Mouse (Mus musculus) urinary bladder, adult 2 months (tissue): Measurements from ENCODE around the gene Ncapd2. TPM values are rescaled to one million over a fixed set of nuclear protein-coding genes. Genes with fewer than 3 reads are reported as not detected.

Source experiments
- DNase-seq: peaks from one replicate; pipeline ENCODE4 v3.0.0; 2022; ENCODE audit warnings: low spot score
- polyA plus RNA-seq: library from polyadenylated mRNA; depleted of rRNA; stranded (reverse); fragments of >200 nt; gene quantifications from 2 replicates; pipeline ENCODE4 v1.2.3, GENCODE M21; 2012

Gene Ncapd2
- polyA plus RNA-seq, 1 experiment = 17.3 TPM

- no peak for DNase-seq
Measured at GRCm38 (mm10) chr6:125213715-125214114, 22.2 kb upstream of the Ncapd2 start.

- DNase-seq = no peak
Measured at GRCm38 (mm10) chr6:125213129-125213528, 21.6 kb upstream of the Ncapd2 start.

GRCm38 (mm10) chr6:125212621-125213020, 21.1 kb upstream of the Ncapd2 start:
- DNase-seq = no peak

GRCm38 (mm10) chr6:125210436-125210835, 18.9 kb upstream of the Ncapd2 start:
- no peak for DNase-seq

GRCm38 (mm10) chr6:125197166-125197565, 5.7 kb upstream of the Ncapd2 start:
- no peak for DNase-seq

GRCm38 (mm10) chr6:125196301-125196700, 4.8 kb upstream of the Ncapd2 start:
- no peak for DNase-seq

GRCm38 (mm10) chr6:125195541-125196075, 4.1 kb upstream of the Ncapd2 start:
- DNase-seq = no peak

GRCm38 (mm10) chr6:125193390-125193789, 1.9 kb upstream of the Ncapd2 start:
- no peak for DNase-seq

GRCm38 (mm10) chr6:125192841-125193240, 1.3 kb upstream of the Ncapd2 start:
- DNase-seq = no peak

- DNase-seq = peak; percentile 73
Measured at GRCm38 (mm10) chr6:125192016-125192714, 664 bp upstream of the Ncapd2 start.

GRCm38 (mm10) chr6:125190816-125191215, 685 bp downstream of the Ncapd2 start:
- no peak for DNase-seq

GRCm38 (mm10) chr6:125186203-125186602, 5.3 kb downstream of the Ncapd2 start:
- DNase-seq = no peak

- no peak for DNase-seq
Measured at GRCm38 (mm10) chr6:125182133-125182532, 9.4 kb downstream of the Ncapd2 start.

GRCm38 (mm10) chr6:125179601-125180000, 11.9 kb downstream of the Ncapd2 start:
- no peak for DNase-seq

- DNase-seq = no peak
Measured at GRCm38 (mm10) chr6:125175469-125175868, 16.0 kb downstream of the Ncapd2 start.

GRCm38 (mm10) chr6:125173256-125173655, 18.2 kb downstream of the Ncapd2 start:
- no peak for DNase-seq

- no peak for DNase-seq
Measured at GRCm38 (mm10) chr6:125172474-125172873, 19.0 kb downstream of the Ncapd2 start.

GRCm38 (mm10) chr6:125170194-125170593, 21.3 kb downstream of the Ncapd2 start:
- no peak for DNase-seq

GRCm38 (mm10) chr6:125168086-125168485, 23.4 kb downstream of the Ncapd2 start:
- DNase-seq = no peak

GRCm38 (mm10) chr6:125166861-125167650, 24.4 kb downstream of the Ncapd2 start:
- no peak for DNase-seq

GRCm38 (mm10) chr6:125166051-125166751, 25.3 kb downstream of the Ncapd2 start, which contains the start of gene Gapdh:
Gapdh (minus strand) TSS chr6:125166467.
- peak; percentile 70 for DNase-seq

- DNase-seq = peak; percentile 92
Measured at GRCm38 (mm10) chr6:125165328-125165891, 26.1 kb downstream of the Ncapd2 start.
